Mouse (Mus musculus) heart, postnatal 10 days (tissue): ENCODE measurements around the gene Helz2. TPM values are rescaled to one million over a fixed set of nuclear protein-coding genes. Genes with fewer than 3 reads are reported as not detected.
"Not testable (repeated sequence)": the region's sequence is repeated elsewhere in the genome, so short reads cannot be mapped to it uniquely, and the experiment has no call there.

Source experiments
- DNase-seq, 2 experiments: peaks; one replicate each; pipeline ENCODE4 v3.0.0; 2021
- intact Hi-C: fragments of 180-260 bp; cut with DNase I; formaldehyde crosslinking; loops from one replicate; pipeline ENCODE4 v1.15.1; 2025
- total RNA-seq, 2 experiments: library from RNA; stranded (reverse); gene quantifications; 2 replicates each; pipeline ENCODE4 v1.2.3; 2021

The Helz2 gene
- total RNA-seq, 2 experiments from 2014 or later, result 9.3 to 10.2 TPM

DNA sequence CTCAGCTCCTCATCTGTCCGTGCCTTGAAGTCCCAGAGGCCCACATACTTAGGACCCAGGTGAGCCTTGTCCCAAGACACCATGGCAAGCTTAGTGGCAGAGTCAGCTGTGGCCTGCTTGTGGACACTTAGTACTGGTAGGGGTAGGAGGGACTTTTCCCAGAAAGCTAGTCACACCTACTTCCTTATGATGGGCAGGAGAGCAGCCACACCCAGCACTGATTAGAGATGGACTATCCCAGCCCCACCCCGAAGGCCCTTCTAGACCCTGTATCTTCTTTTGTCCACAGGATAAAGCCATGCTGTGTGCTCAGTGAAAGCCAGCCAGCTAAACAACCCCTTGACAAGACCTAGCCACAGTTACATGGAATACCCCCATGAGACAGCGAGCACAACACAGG lies 39.4 kb downstream of the Helz2 start, which contains the start of gene Ptk6:
TSS of gene Ptk6 (minus strand) at position 368 of the 400 bp plus-strand sequence.
- intact Hi-C loops, result no loop called here
- no peak for DNase-seq

DNA sequence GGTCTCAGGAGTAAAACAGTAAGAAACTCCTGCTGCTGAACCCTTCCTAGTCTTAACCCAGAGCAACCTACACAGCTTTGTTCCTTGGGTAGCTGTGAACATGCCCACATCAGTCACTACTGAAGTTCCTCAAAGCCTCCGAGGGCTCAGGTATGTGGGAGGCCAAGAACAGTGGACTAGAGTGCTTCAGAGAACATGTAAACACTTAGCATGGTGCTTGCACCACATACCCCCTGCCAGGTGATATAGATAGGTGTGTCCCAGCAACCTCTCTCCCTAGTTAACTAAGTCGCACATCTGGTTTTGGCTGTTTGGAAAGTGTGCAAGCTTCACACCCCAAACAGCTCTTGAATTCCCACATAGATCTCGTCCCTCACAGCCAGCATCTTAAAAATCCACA lies 40.2 kb downstream of the Helz2 start:
- DNase-seq, result no peak
- intact Hi-C loops, result no loop called here

DNA sequence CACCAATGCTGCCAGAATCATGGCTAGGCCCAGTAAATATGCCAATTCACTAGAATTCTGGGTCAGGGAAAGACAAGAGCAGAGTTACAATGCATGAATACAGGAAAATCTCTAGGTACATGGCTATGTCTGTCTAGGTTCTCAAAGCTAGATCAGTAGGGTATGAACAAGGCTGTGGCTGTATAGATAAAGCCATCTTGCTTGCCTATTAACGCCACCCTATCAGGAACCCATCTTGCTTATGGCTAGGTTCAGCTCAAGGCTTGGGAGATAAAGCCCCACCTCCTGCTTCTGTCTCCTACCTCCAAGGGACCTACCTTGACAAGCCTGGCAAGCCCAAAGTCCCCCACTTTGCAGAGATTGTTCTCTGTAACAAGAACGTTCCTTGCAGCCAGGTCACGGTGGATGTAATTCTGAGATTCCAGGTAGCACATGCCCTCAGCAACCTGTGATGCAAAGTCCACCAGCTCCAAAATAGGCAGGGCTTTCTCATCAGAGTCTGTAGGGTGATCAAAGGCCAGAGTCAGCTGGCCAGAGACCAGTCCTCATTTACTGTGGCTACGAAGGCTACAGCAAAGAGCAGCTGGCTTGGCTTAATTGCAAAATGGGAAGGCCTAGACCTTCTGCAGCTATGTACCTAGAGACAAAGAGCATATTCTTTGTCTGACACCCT lies 45.1 kb downstream of the Helz2 start:
- intact Hi-C loops, result no loop called here
- DNase-seq, result no peak

DNA sequence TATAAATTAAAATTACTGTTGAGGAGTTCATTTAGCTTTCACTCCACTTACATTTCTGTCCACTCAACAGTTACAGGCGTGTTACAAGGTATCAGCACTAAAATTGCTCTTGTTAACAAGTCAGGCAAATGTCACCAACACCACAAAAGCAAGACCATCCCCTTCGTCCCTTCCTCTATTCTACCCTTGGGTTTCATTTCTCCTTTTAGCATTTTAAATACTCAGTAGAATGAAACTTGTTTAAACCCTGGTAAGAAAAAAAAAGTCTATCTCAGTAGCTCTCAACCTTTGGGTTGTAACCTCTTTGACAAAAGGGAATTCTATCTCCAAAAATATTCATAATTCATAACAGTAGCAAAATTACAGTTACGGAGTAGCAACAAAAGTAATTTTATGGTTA lies 48.8 kb downstream of the Helz2 start:
- intact Hi-C loops, result no loop called here
- DNase-seq, result no peak

DNA sequence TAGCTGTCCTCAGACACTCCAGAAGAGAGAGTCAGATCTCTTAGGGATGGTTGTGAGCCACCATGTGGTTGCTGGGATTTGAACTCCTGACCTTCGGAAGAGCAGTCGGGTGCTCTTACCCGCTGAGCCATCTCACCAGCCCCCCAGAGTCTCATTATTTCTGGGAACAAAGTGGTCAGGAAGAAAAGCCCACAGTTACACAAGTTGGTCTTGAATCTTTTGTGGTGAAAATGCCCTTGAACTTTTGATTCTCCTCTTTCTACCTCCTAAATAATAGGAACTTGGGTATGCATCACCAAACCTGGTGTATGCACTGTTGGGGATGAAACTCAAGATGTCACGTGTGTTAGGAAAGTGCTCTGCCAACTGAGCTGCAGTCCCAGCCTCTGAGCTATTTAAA lies 49.9 kb downstream of the Helz2 start:
- intact Hi-C loops, result no loop called here
- no peak for DNase-seq

DNA sequence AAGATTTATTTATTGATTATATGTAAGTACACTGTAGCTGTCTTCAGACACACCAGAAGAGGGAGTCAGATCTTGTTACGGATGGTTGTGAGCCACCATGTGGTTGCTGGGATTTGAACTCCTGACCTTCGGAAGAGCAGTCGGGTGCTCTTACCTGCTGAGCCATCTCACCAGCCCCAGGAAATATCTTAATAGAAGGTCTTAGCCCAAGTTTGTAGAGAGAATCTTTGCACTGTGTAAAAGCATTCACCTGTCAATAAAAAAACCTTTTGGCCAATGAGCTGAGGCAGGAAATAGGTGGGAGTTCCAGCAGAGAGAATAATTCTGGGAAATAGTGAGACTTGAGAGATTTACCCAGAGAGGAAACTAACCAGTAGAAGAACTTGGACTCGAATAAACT lies 50.4 kb downstream of the Helz2 start:
- DNase-seq, intact Hi-C loops: not testable (repeated sequence)

DNA sequence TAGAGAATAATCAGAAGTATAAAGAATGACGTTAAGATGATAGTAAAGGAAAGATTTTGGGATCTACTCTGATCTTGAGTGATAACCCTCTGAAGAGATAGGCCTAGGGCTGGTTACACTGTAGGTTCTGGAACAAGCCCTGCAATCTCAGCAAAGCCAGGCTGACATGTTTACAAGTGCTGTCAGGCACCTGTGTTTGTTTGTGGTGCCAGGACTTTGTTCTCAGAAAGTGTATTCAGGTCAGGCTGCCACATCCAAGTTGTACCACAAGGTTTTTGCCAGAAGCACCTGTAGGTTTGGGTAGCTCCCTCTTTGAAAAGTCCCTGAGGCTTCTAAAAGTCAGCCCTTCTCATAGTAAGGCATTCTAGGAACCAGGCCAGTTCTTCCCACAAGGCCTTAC lies 52.5 kb downstream of the Helz2 start:
- intact Hi-C loops, result loop anchor here (5.0 kb wide), 2 partner anchors 53 to 308 kb away; partner anchors contain the start of genes Helz2 and Tpd52l2
- DNase-seq, result no peak

GRCm38 (mm10) chr2:181188681-181189080 lies 53.1 kb downstream of the Helz2 start:
- peak; percentile 15 to 29 for DNase-seq
- intact Hi-C loops, result loop anchor here (5.0 kb wide), 2 partner anchors 54 to 309 kb away; partner anchors contain the start of genes Helz2 and Tpd52l2

DNA sequence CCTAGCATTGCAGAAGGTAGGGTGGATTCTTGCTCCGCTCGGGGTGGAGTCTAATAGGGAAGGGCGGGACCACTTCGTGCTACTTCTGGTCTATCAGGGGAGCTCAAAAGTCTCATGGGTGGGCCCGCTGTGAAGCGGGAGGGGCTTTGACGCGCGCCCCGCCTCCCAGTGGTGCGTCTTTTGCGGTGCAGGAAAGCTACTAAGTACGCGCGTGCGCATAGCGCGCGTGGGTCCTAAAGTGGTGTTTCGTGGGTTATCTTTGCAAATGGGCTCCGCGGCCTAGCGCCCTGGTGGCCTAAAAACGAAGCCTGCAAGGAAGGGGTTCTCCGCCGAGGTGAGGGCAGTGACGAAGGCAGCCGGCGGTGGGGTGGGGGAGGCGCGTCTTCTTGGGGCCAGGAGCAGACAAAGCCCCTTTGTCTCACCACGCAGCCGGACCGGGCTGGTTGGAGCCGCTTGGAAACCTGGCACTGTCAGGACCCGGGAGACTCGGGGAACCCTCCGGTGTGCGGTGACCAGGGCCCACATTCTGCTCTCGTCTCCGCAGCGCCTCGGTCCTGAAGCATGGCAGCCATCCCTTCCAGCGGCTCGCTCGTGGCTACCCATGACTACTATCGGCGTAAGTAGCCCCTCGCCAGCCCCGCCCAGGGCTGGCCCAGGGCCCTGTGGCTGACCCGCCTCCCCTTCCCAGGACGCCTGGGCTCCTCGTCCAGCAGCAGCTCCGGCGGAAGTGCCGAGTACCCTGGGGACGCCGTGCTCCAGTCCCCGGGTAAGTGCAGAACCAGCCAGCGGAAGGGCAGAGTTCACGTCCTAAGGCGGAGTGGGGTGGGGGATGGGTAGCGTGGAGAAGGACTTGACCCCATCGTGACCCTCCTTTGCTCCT lies 54.5 kb downstream of the Helz2 start, which contains the start of gene Ppdpf:
TSS of gene Ppdpf (plus strand) at position 127 of the 880 bp plus-strand sequence.
- DNase-seq, result peak; percentile 93 to 94
- intact Hi-C loops, result loop anchor here (1.0 to 5.0 kb wide), 4 partner anchors 33 to 310 kb away; partner anchors contain the start of genes Fndc11, Helz2 and Tpd52l2

DNA sequence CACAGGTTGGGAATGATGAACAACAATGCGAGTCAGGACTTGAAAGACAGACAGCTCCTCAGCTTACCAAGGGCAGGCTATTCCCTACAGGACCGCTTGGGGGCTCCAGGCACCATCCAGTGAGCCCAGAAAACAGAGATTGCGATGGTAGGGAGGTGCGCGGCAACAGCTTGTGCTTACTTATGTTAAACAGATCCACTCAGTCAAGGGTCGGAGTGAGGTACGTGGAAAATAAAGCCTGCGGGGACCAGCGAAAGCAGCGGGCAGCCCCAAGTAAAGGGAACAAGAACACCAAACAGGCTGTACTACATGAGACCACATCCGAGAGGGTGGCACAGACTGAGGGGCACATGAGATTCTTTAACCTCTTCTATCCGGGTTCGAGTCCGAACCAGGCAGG lies 55.2 kb downstream of the Helz2 start:
- DNase-seq, result peak; percentile 92
- intact Hi-C loops, result loop anchor here (1.0 to 5.0 kb wide), 5 partner anchors 34 to 311 kb away; partner anchors contain the start of genes Fndc11, Helz2 and Tpd52l2

- DNase-seq, result peak; percentile 10 to 12
- intact Hi-C loops, result no loop called here
Measured at GRCm38 (mm10) chr2:181180898-181181297, 60.9 kb downstream of the Helz2 start.

DNA sequence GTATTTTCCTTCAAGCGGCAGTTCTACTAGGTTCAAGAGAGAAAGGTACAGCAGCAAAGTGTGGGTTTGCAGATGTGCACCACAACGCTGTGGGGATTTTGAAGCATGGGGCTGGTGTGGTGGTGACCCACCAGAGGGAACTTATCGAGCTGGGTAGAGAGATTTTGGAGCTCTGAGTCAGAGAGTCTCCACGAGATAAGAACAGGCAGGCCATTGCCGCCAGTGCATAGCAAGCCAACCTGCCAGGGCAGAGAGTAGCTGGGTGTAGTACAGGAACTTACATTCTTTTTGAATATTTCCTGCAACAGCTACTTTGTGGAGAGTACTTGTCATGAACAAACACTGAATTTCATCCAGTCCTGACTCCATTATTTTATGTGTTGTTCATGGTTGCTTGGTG lies 63.4 kb downstream of the Helz2 start:
- intact Hi-C loops, result no loop called here
- DNase-seq, result no peak

DNA sequence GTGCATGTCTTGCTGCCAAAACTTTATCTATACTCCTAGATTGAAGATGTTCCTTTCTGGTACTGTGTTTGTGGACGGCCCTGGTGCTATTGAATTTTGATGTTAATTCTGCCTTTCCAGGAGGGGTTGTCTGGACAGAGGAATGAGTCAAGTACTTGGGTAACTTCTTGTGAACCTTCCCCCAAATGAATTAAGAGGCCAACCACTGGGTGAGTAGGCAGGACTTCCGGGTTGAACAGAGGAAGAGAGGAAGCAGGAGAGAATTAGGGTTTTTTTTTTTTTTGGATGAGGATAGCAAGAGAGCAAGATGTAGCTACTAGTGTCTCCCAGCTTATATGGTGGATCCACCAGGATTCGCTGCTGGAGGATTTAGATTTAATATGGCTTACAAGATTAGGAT lies 63.8 kb downstream of the Helz2 start:
- DNase-seq, result no peak
- intact Hi-C loops, result no loop called here

Other genes with a start within 250 kb of the Helz2 start
- under 1 TPM; 0.12 to 0.34 TPM for gene Chrna4, start 198.5 kb downstream of the Helz2 start, total RNA-seq
- not detected for gene Kcnq2, start 106.7 kb downstream of the Helz2 start, total RNA-seq
- 100 to 1,000 TPM; 640 to 727 TPM for gene Eef1a2, start 85.0 kb downstream of the Helz2 start, total RNA-seq
- gene Ppdpf, start 54.8 kb downstream of the Helz2 start, total RNA-seq, result 10 to 100 TPM; 60.7 to 62.1 TPM
- not detected for gene Ptk6, start 39.2 kb downstream of the Helz2 start, total RNA-seq
- gene Srms, start 28.8 kb downstream of the Helz2 start, total RNA-seq, result under 1 TPM; 0.17 to 0.25 TPM
- under 1 TPM in 1 of 2 experiments, not detected in 1; 0.30 TPM for gene Fndc11, start 22.0 kb downstream of the Helz2 start, total RNA-seq
- gene Gmeb2, start 46.0 kb upstream of the Helz2 start, total RNA-seq, result 10 to 100 TPM; 12.3 to 15.3 TPM
- gene Stmn3, start 72.5 kb upstream of the Helz2 start, total RNA-seq, result under 1 TPM in 1 of 2 experiments, not detected in 1; 0.37 TPM
- 10 to 100 TPM; 24.8 to 27.7 TPM for gene Rtel1, start 77.7 kb upstream of the Helz2 start, total RNA-seq
- 10 to 100 TPM; 19.6 to 19.7 TPM for gene Zgpat, start 122.9 kb upstream of the Helz2 start, total RNA-seq
- gene Arfrp1, start 123.4 kb upstream of the Helz2 start, total RNA-seq, result 10 to 100 TPM; 38.3 to 40.4 TPM
- gene Lime1, start 138.1 kb upstream of the Helz2 start, total RNA-seq, result 1 to 10 TPM; 9.3 to 9.9 TPM
- gene Zbtb46, start 217.4 kb upstream of the Helz2 start, total RNA-seq, result 10 to 100 TPM; 14.8 to 15.9 TPM